Mouse (Mus musculus): ENCODE results near the gene Lcn2. TPM values are rescaled to one million over a fixed set of nuclear protein-coding genes. Genes with fewer than 3 reads are reported as not detected.

Gene Lcn2
- total and polyA plus RNA-seq, 2 experiments, result 10.0 to 29.3 TPM

GRCm38 (mm10) chr2:32375317-32375940, 12.6 kb downstream of the Lcn2 start:
- DNase-seq (ENCODE audit: extremely low read depth, low read depth, low spot score), result no peak
- Histone ChIP-seq H3K79me2 (ENCODE audit: control insufficient read depth, insufficient read depth, low read length) (no peaks in the 10 kb centered on the region), H3K4me1 (ENCODE audit: control insufficient read depth, insufficient read depth, low read length) (no peaks in the 10 kb centered on the region), H3K36me3 (ENCODE audit: control insufficient read depth, insufficient read depth, low read length) (no peaks in the 10 kb centered on the region; the same call in 1 of the 2 replicates), H3K27ac (replicated peaks; ENCODE audit: insufficient read depth, low read depth, low read length) (no peak overlapping the region), H3K27me3 (ENCODE audit: control insufficient read depth, insufficient read depth, low read length) (no peaks in the 10 kb centered on the region), H3K9ac (ENCODE audit: low read depth, low read length) (no peak overlapping the region), H3K4me3 (ENCODE audit: insufficient read depth, low read depth, low read length) (no peak overlapping the region)
- TF ChIP-seq POLR2A (IDR thresholded peaks at IDR 0.05; ENCODE audit: extremely low read depth, insufficient read depth, low read length) (no peak), CTCF (IDR thresholded peaks at IDR 0.05; ENCODE audit: low read depth, low read length) (no peak)
- WGBS, result 95% methylated on average over 13 of the region's 13 CpGs

DNA sequence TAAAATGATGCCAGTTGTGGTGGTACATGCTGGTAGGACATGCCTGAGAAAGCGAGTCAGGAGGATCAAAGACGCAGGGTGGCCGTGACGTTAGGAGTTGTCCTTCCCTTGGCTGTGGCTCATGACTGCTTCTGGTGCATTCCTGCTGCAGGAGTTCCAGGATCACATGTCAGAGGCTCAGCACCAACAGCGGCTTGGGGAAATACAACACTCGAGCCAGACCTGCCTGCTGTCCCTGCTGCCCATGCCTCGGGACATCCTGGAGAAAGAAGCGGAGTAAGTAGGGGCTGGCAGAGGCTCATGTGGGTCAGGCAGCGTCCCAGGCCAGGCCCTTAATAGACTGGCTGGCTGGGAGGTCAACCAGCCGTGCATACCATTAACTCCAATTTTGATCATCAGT, 13.9 kb downstream of the Lcn2 start:
- TF ChIP-seq POLR2A (IDR thresholded peaks at IDR 0.05; ENCODE audit: extremely low read depth, insufficient read depth, low read length) (no peak), CTCF (IDR thresholded peaks at IDR 0.05; ENCODE audit: low read depth, low read length) (no peak)
- 95% methylated on average over 10 of the region's 10 CpGs for WGBS
- no peaks in the 10 kb centered on the region for H3K79me2 ChIP-seq (ENCODE audit: control insufficient read depth, insufficient read depth, low read length)
- no peak for DNase-seq (ENCODE audit: extremely low read depth, low read depth, low spot score)
- no peak overlapping the region for H3K27ac ChIP-seq (replicated peaks; ENCODE audit: insufficient read depth, low read depth, low read length)
- no peak overlapping the region for H3K4me3 ChIP-seq (ENCODE audit: insufficient read depth, low read depth, low read length)
- H3K36me3 ChIP-seq (ENCODE audit: control insufficient read depth, insufficient read depth, low read length), result no peaks in the 10 kb centered on the region; the same call in 1 of the 2 replicates
- H3K9ac ChIP-seq (ENCODE audit: low read depth, low read length), result no peak overlapping the region
- no peaks in the 10 kb centered on the region for H3K27me3 ChIP-seq (ENCODE audit: control insufficient read depth, insufficient read depth, low read length)
- H3K4me1 ChIP-seq (ENCODE audit: control insufficient read depth, insufficient read depth, low read length), result no peaks in the 10 kb centered on the region

DNA sequence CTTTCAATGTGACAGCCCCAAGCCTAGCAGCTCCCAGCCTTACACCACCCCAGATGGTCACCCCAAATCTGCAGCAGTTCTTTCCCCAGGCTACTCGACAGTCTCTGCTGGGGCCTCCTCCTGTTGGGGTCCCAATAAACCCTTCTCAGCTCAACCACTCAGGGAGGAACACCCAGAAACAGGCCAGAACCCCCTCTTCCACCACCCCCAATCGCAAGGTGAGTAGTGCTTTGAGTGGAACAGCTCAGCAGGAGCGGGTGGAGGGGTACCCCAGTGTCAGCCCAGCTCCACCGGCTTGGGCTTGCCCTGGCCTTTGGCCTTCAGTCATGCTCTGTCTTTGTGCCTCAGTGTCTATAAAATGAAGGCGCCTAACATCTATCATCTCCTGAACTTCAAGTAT, 20.7 kb downstream of the Lcn2 start:
- peaks cover 3% of the 10 kb centered on the region; the same call in 1 of the 2 replicates for H3K4me1 ChIP-seq (ENCODE audit: control insufficient read depth, insufficient read depth, low read length)
- H3K27ac ChIP-seq (replicated peaks; ENCODE audit: insufficient read depth, low read depth, low read length), result no peak overlapping the region
- no peaks in the 10 kb centered on the region for H3K27me3 ChIP-seq (ENCODE audit: control insufficient read depth, insufficient read depth, low read length)
- TF ChIP-seq CTCF (IDR thresholded peaks at IDR 0.05; ENCODE audit: low read depth, low read length), result no peak
- TF ChIP-seq POLR2A (IDR thresholded peaks at IDR 0.05; ENCODE audit: extremely low read depth, insufficient read depth, low read length), result no peak
- 96% methylated on average over 5 of the region's 5 CpGs for WGBS
- H3K79me2 ChIP-seq (ENCODE audit: control insufficient read depth, insufficient read depth, low read length), result peaks cover 3% of the 10 kb centered on the region; the same call in 1 of the 2 replicates
- no peak for DNase-seq (ENCODE audit: extremely low read depth, low read depth, low spot score)
- H3K36me3 ChIP-seq (ENCODE audit: control insufficient read depth, insufficient read depth, low read length), result peaks cover 4% of the 10 kb centered on the region; the same call in 1 of the 2 replicates
- no peak overlapping the region for H3K4me3 ChIP-seq (ENCODE audit: insufficient read depth, low read depth, low read length)
- no peak overlapping the region for H3K9ac ChIP-seq (ENCODE audit: low read depth, low read length)

GRCm38 (mm10) chr2:32364121-32364520, 23.9 kb downstream of the Lcn2 start:
- H3K9ac ChIP-seq (ENCODE audit: low read depth, low read length), result no peak overlapping the region
- TF ChIP-seq CTCF (IDR thresholded peaks at IDR 0.05; ENCODE audit: low read depth, low read length) (no peak), POLR2A (IDR thresholded peaks at IDR 0.05; ENCODE audit: extremely low read depth, insufficient read depth, low read length) (no peak)
- no peak for DNase-seq (ENCODE audit: extremely low read depth, low read depth, low spot score)
- peaks cover 3% of the 10 kb centered on the region; the same call in 1 of the 2 replicates for H3K79me2 ChIP-seq (ENCODE audit: control insufficient read depth, insufficient read depth, low read length)
- H3K4me3 ChIP-seq (ENCODE audit: insufficient read depth, low read depth, low read length), result no peak overlapping the region
- no peaks in the 10 kb centered on the region for H3K27me3 ChIP-seq (ENCODE audit: control insufficient read depth, insufficient read depth, low read length)
- peaks cover 7% of the 10 kb centered on the region; the same call in 1 of the 2 replicates for H3K4me1 ChIP-seq (ENCODE audit: control insufficient read depth, insufficient read depth, low read length)
- peaks cover 4% of the 10 kb centered on the region; the same call in 1 of the 2 replicates for H3K36me3 ChIP-seq (ENCODE audit: control insufficient read depth, insufficient read depth, low read length)
- WGBS, result 86% methylated on average over 8 of the region's 8 CpGs
- no peak overlapping the region for H3K27ac ChIP-seq (replicated peaks; ENCODE audit: insufficient read depth, low read depth, low read length)

GRCm38 (mm10) chr2:32363376-32364106, 24.5 kb downstream of the Lcn2 start:
- H3K4me1 ChIP-seq (ENCODE audit: control insufficient read depth, insufficient read depth, low read length), result peaks cover 7% of the 10 kb centered on the region; the same call in 1 of the 2 replicates
- peak overlapping the region; percentile 89 for H3K4me3 ChIP-seq (ENCODE audit: insufficient read depth, low read depth, low read length)
- H3K9ac ChIP-seq (ENCODE audit: low read depth, low read length), result peak overlapping the region; percentile 85
- DNase-seq (ENCODE audit: extremely low read depth, low read depth, low spot score), result peak; percentile 72
- no peaks in the 10 kb centered on the region for H3K27me3 ChIP-seq (ENCODE audit: control insufficient read depth, insufficient read depth, low read length)
- WGBS, result 9% methylated on average over 19 of the region's 19 CpGs
- peaks cover 3% of the 10 kb centered on the region; the same call in 1 of the 2 replicates for H3K79me2 ChIP-seq (ENCODE audit: control insufficient read depth, insufficient read depth, low read length)
- TF ChIP-seq POLR2A (IDR thresholded peaks at IDR 0.05; ENCODE audit: extremely low read depth, insufficient read depth, low read length) (no peak), CTCF (IDR thresholded peaks at IDR 0.05; ENCODE audit: low read depth, low read length) (no peak)
- peak overlapping the region; percentile 95 for H3K27ac ChIP-seq (replicated peaks; ENCODE audit: insufficient read depth, low read depth, low read length)
- peaks cover 4% of the 10 kb centered on the region; the same call in 1 of the 2 replicates for H3K36me3 ChIP-seq (ENCODE audit: control insufficient read depth, insufficient read depth, low read length)

Data from liver, adult 2 months (tissue).